Mouse (Mus musculus): ENCODE results near the gene Eif2b5.

Eif2b5 gene

GRCm38 (mm10) chr16:20509349-20509748 is 10.7 kb downstream of the Eif2b5 start:
- H3K27me3 ChIP-seq (ENCODE audit: control insufficient read depth, insufficient read depth, low read length, poor library complexity, severe bottlenecking): no peaks in the 10 kb centered on the region
- peaks cover 10% of the 10 kb centered on the region for H3K36me3 ChIP-seq (ENCODE audit: control insufficient read depth, insufficient read depth, low read length, poor library complexity, severe bottlenecking)
- peak; percentile 33 for DNase-seq (ENCODE audit: low read depth, low spot score)

GRCm38 (mm10) chr16:20511277-20511847 is 12.7 kb downstream of the Eif2b5 start:
- no peak for DNase-seq (ENCODE audit: low read depth, low spot score)
- peaks cover 8% of the 10 kb centered on the region for H3K36me3 ChIP-seq (ENCODE audit: control insufficient read depth, insufficient read depth, low read length, poor library complexity, severe bottlenecking)
- no peaks in the 10 kb centered on the region; the same call in 1 of the 2 replicates for H3K27me3 ChIP-seq (ENCODE audit: control insufficient read depth, insufficient read depth, low read length, poor library complexity, severe bottlenecking)

- 0 out of 2 replicates have a peak, but pooled peaks cover 2% of the 10 kb centered on the region for H3K36me3 ChIP-seq (ENCODE audit: control insufficient read depth, insufficient read depth, low read length, poor library complexity, severe bottlenecking)
- no peak for DNase-seq (ENCODE audit: low read depth, low spot score)
- H3K27me3 ChIP-seq (ENCODE audit: control insufficient read depth, insufficient read depth, low read length, poor library complexity, severe bottlenecking): no peaks in the 10 kb centered on the region; the same call in 1 of the 2 replicates
Observed at GRCm38 (mm10) chr16:20516032-20516431, 17.4 kb downstream of the Eif2b5 start.

GRCm38 (mm10) chr16:20516726-20517201 is 18.1 kb downstream of the Eif2b5 start, which contains the start of gene Dvl3:
Dvl3 (plus strand) TSS chr16:20516982.
- DNase-seq (ENCODE audit: low read depth, low spot score): peak; percentile 83
- Histone ChIP-seq H3K27me3 (ENCODE audit: control insufficient read depth, insufficient read depth, low read length, poor library complexity, severe bottlenecking) (no peaks in the 10 kb centered on the region; the same call in 1 of the 2 replicates), H3K36me3 (ENCODE audit: control insufficient read depth, insufficient read depth, low read length, poor library complexity, severe bottlenecking) (no peaks in the 10 kb centered on the region)

- Histone ChIP-seq H3K27me3 (ENCODE audit: control insufficient read depth, insufficient read depth, low read length, poor library complexity, severe bottlenecking) (no peaks in the 10 kb centered on the region; the same call in 1 of the 2 replicates), H3K36me3 (ENCODE audit: control insufficient read depth, insufficient read depth, low read length, poor library complexity, severe bottlenecking) (no peaks in the 10 kb centered on the region)
- no peak for DNase-seq (ENCODE audit: low read depth, low spot score)
Observed at GRCm38 (mm10) chr16:20517216-20517615, 18.6 kb downstream of the Eif2b5 start.

GRCm38 (mm10) chr16:20517701-20518374 is 19.2 kb downstream of the Eif2b5 start:
- no peak for DNase-seq (ENCODE audit: low read depth, low spot score)
- Histone ChIP-seq H3K36me3 (ENCODE audit: control insufficient read depth, insufficient read depth, low read length, poor library complexity, severe bottlenecking) (no peaks in the 10 kb centered on the region), H3K27me3 (ENCODE audit: control insufficient read depth, insufficient read depth, low read length, poor library complexity, severe bottlenecking) (no peaks in the 10 kb centered on the region; the same call in 1 of the 2 replicates)

GRCm38 (mm10) chr16:20523886-20524285 is 25.3 kb downstream of the Eif2b5 start:
- Histone ChIP-seq H3K27me3 (ENCODE audit: control insufficient read depth, insufficient read depth, low read length, poor library complexity, severe bottlenecking) (no peaks in the 10 kb centered on the region), H3K36me3 (ENCODE audit: control insufficient read depth, insufficient read depth, low read length, poor library complexity, severe bottlenecking) (peaks cover 11% of the 10 kb centered on the region)
- no peak for DNase-seq (ENCODE audit: low read depth, low spot score)

- no peaks in the 10 kb centered on the region for H3K27me3 ChIP-seq (ENCODE audit: control insufficient read depth, insufficient read depth, low read length, poor library complexity, severe bottlenecking)
- peaks cover 9% of the 10 kb centered on the region for H3K36me3 ChIP-seq (ENCODE audit: control insufficient read depth, insufficient read depth, low read length, poor library complexity, severe bottlenecking)
- DNase-seq (ENCODE audit: low read depth, low spot score): no peak
Observed at GRCm38 (mm10) chr16:20528779-20529178, 30.2 kb downstream of the Eif2b5 start.

GRCm38 (mm10) chr16:20529375-20529774 is 30.8 kb downstream of the Eif2b5 start:
- no peak for DNase-seq (ENCODE audit: low read depth, low spot score)
- Histone ChIP-seq H3K36me3 (ENCODE audit: control insufficient read depth, insufficient read depth, low read length, poor library complexity, severe bottlenecking) (peaks cover 6% of the 10 kb centered on the region), H3K27me3 (ENCODE audit: control insufficient read depth, insufficient read depth, low read length, poor library complexity, severe bottlenecking) (no peaks in the 10 kb centered on the region)

- no peaks in the 10 kb centered on the region for H3K27me3 ChIP-seq (ENCODE audit: control insufficient read depth, insufficient read depth, low read length, poor library complexity, severe bottlenecking)
- DNase-seq (ENCODE audit: low read depth, low spot score): no peak
- peaks cover 2% of the 10 kb centered on the region; the same call in 1 of the 2 replicates for H3K36me3 ChIP-seq (ENCODE audit: control insufficient read depth, insufficient read depth, low read length, poor library complexity, severe bottlenecking)
Observed at GRCm38 (mm10) chr16:20530941-20531340, 32.3 kb downstream of the Eif2b5 start.

GRCm38 (mm10) chr16:20534617-20535295 is 36.1 kb downstream of the Eif2b5 start:
- H3K36me3 ChIP-seq (ENCODE audit: control insufficient read depth, insufficient read depth, low read length, poor library complexity, severe bottlenecking): peaks cover 2% of the 10 kb centered on the region; the same call in 1 of the 2 replicates
- no peaks in the 10 kb centered on the region for H3K27me3 ChIP-seq (ENCODE audit: control insufficient read depth, insufficient read depth, low read length, poor library complexity, severe bottlenecking)
- no peak for DNase-seq (ENCODE audit: low read depth, low spot score)

GRCm38 (mm10) chr16:20535296-20536080 is 36.9 kb downstream of the Eif2b5 start, which contains the start of gene Ap2m1:
Ap2m1 (plus strand) TSS chr16:20535478.
- H3K36me3 ChIP-seq (ENCODE audit: control insufficient read depth, insufficient read depth, low read length, poor library complexity, severe bottlenecking): peaks cover 2% of the 10 kb centered on the region; the same call in 1 of the 2 replicates
- no peaks in the 10 kb centered on the region for H3K27me3 ChIP-seq (ENCODE audit: control insufficient read depth, insufficient read depth, low read length, poor library complexity, severe bottlenecking)
- peak; percentile 99 for DNase-seq (ENCODE audit: low read depth, low spot score)

- DNase-seq (ENCODE audit: low read depth, low spot score): no peak
- Histone ChIP-seq H3K27me3 (ENCODE audit: control insufficient read depth, insufficient read depth, low read length, poor library complexity, severe bottlenecking) (no peaks in the 10 kb centered on the region), H3K36me3 (ENCODE audit: control insufficient read depth, insufficient read depth, low read length, poor library complexity, severe bottlenecking) (peaks cover 3% of the 10 kb centered on the region; the same call in 1 of the 2 replicates)
Observed at GRCm38 (mm10) chr16:20536081-20536665, 37.6 kb downstream of the Eif2b5 start.

GRCm38 (mm10) chr16:20537071-20537471 is 38.5 kb downstream of the Eif2b5 start:
- Histone ChIP-seq H3K27me3 (ENCODE audit: control insufficient read depth, insufficient read depth, low read length, poor library complexity, severe bottlenecking) (no peaks in the 10 kb centered on the region), H3K36me3 (ENCODE audit: control insufficient read depth, insufficient read depth, low read length, poor library complexity, severe bottlenecking) (peaks cover 7% of the 10 kb centered on the region; the same call in 1 of the 2 replicates)
- no peak for DNase-seq (ENCODE audit: low read depth, low spot score)

Measured in splenic B cell, adult 2 months (primary cell).